Mouse (Mus musculus): Measurements from ENCODE around the gene Gm11639. TPM values are rescaled to one million over a fixed set of nuclear protein-coding genes. Genes with fewer than 3 reads are reported as not detected.

Gene Gm11639
- total and polyA plus RNA-seq, 3 experiments = 0.21 to 0.67 (median 0.32) TPM

- TF ChIP-seq MXI1 (IDR thresholded peaks at IDR 0.05; ENCODE audit: low read depth, low read length) = no peak
- TF ChIP-seq NRF1 (IDR thresholded peaks at IDR 0.05; ENCODE audit: low read depth, low read length) = no peak
- TF ChIP-seq ETS1 (conservative IDR thresholded peaks at IDR 0.05; ENCODE audit: low read depth, low read length) = no peak
- no peak for TF ChIP-seq TCF12 (IDR thresholded peaks at IDR 0.05; ENCODE audit: low read depth, low read length)
- no peak for TF ChIP-seq JUN (IDR thresholded peaks at IDR 0.05; ENCODE audit: insufficient read depth, low read depth, low read length)
- no peak for TF ChIP-seq EP300 (IDR thresholded peaks at IDR 0.05; ENCODE audit: low read length)
- TF ChIP-seq ZNF384 (IDR thresholded peaks at IDR 0.05; ENCODE audit: low read depth, low read length) = no peak
- no peak for TF ChIP-seq GABPA (IDR thresholded peaks at IDR 0.05; ENCODE audit: insufficient replicate concordance, low read depth, low read length)
- no peak for TF ChIP-seq POLR2AphosphoS2 (IDR thresholded peaks at IDR 0.05; ENCODE audit: low read depth, low read length)
- TF ChIP-seq MAX (IDR thresholded peaks at IDR 0.05; ENCODE audit: low read length) = no peak
- TF ChIP-seq CTCF (conservative IDR thresholded peaks at IDR 0.05 in 1 of 2, IDR thresholded peaks at IDR 0.05 in 1 of 2; ENCODE audit: low read depth in 2 of 2, low read length in 2 of 2) = no peak
- no peak for TF ChIP-seq MEF2A (IDR thresholded peaks at IDR 0.05; ENCODE audit: borderline replicate concordance, low read depth, low read length)
- TF ChIP-seq ELF1 (IDR thresholded peaks at IDR 0.05; ENCODE audit: low read depth, low read length) = no peak
- no peak for TF ChIP-seq UBTF (IDR thresholded peaks at IDR 0.05; ENCODE audit: low read depth, low read length)
- no peak for TF ChIP-seq MAFK (IDR thresholded peaks at IDR 0.05; ENCODE audit: insufficient replicate concordance, low read length)
- TF ChIP-seq IRF4 (IDR thresholded peaks at IDR 0.05; ENCODE audit: low read depth, low read length) = no peak
- dilution Hi-C loops (cut with MboI; ENCODE audit: extremely low pct_ligation_motif_present, extremely low pct_unique_long_range_greater_than_20kb, low sequenced_read_pairs) = no loop called here
- peaks cover 0 to 6% of the 10 kb centered on the region in 2 experiments; a peak in 1 of 4 replicates for H3K4me1 ChIP-seq (ENCODE audit: control insufficient read depth in 1 of 2, insufficient read depth in 2 of 2)
- no peaks in the 10 kb centered on the region for H3K79me2 ChIP-seq (replicated peaks; ENCODE audit: control insufficient read depth, extremely low read depth, insufficient read depth, poor library complexity, severe bottlenecking)
- H3K4me3 ChIP-seq (replicated peaks in 1 of 3; ENCODE audit: low read depth in 2 of 3, low read length in 2 of 3, poor library complexity in 1 of 3) = no peak overlapping the region
- no peak overlapping the region for H3K9ac ChIP-seq (ENCODE audit: insufficient read depth, low read depth)
- H3K27me3 ChIP-seq (replicated peaks) = peaks cover 1% of the 10 kb centered on the region
- in situ Hi-C loops (cut with MboI; ENCODE audit: low pct_ligation_motif_present, low pct_unique_long_range_greater_than_20kb, low sequenced_read_pairs) = no loop called here
- no peak overlapping the region for H3K4me2 ChIP-seq (ENCODE audit: insufficient read depth, low read depth, poor library complexity, severe bottlenecking)
- peaks cover 1% of the 10 kb centered on the region for H3K9me3 ChIP-seq (replicated peaks; ENCODE audit: low read length)
- DNase-seq (ENCODE audit: extremely low read depth) = no peak
- H3K27ac ChIP-seq (ENCODE audit: insufficient read depth, low read depth) = no peak overlapping the region
- H3K36me3 ChIP-seq (replicated peaks in 1 of 2; ENCODE audit: control insufficient read depth in 1 of 2, insufficient read depth in 1 of 2, low read length in 1 of 2) = no peaks in the 10 kb centered on the region
Observed at GRCm38 (mm10) chr11:105158047-105158446, 472.5 kb downstream of the Gm11639 start.

GRCm38 (mm10) chr11:105159673-105160360 is 474.3 kb downstream of the Gm11639 start:
- Histone ChIP-seq H3K36me3 (replicated peaks in 1 of 2; ENCODE audit: control insufficient read depth in 1 of 2, insufficient read depth in 1 of 2, low read length in 1 of 2) (no peaks in the 10 kb centered on the region), H3K79me2 (replicated peaks; ENCODE audit: control insufficient read depth, extremely low read depth, insufficient read depth, poor library complexity, severe bottlenecking) (no peaks in the 10 kb centered on the region), H3K27me3 (replicated peaks) (peaks cover 1% of the 10 kb centered on the region), H3K4me3 (replicated peaks in 1 of 3; ENCODE audit: low read depth in 2 of 3, low read length in 2 of 3, poor library complexity in 1 of 3) (no peak overlapping the region), H3K4me1 (ENCODE audit: control insufficient read depth in 1 of 2, insufficient read depth in 2 of 2) (peaks cover 0 to 6% of the 10 kb centered on the region in 2 experiments; a peak in 1 of 4 replicates), H3K9ac (ENCODE audit: insufficient read depth, low read depth) (no peak overlapping the region), H3K9me3 (replicated peaks; ENCODE audit: low read length) (peaks cover 5% of the 10 kb centered on the region), H3K4me2 (ENCODE audit: insufficient read depth, low read depth, poor library complexity, severe bottlenecking) (no peak overlapping the region), H3K27ac (ENCODE audit: insufficient read depth, low read depth) (no peak overlapping the region)
- dilution Hi-C loops (cut with MboI; ENCODE audit: extremely low pct_ligation_motif_present, extremely low pct_unique_long_range_greater_than_20kb, low sequenced_read_pairs) (no loop called here), in situ Hi-C loops (cut with MboI; ENCODE audit: low pct_ligation_motif_present, low pct_unique_long_range_greater_than_20kb, low sequenced_read_pairs) (no loop called here)
- no peak for DNase-seq (ENCODE audit: extremely low read depth)
- TF ChIP-seq MAFK (IDR thresholded peaks at IDR 0.05; ENCODE audit: insufficient replicate concordance, low read length) (no peak), MAX (IDR thresholded peaks at IDR 0.05; ENCODE audit: low read length) (no peak), EP300 (IDR thresholded peaks at IDR 0.05; ENCODE audit: low read length) (no peak), SMC3 (IDR thresholded peaks at IDR 0.05; ENCODE audit: low read depth, low read length) (no peak), ZMIZ1 (IDR thresholded peaks at IDR 0.05; ENCODE audit: low read depth, low read length) (no peak), JUND (conservative IDR thresholded peaks at IDR 0.05; ENCODE audit: low read depth, low read length) (no peak), ZNF384 (IDR thresholded peaks at IDR 0.05; ENCODE audit: low read depth, low read length) (no peak), MAZ (IDR thresholded peaks at IDR 0.05; ENCODE audit: low read depth, low read length) (no peak), ETS1 (conservative IDR thresholded peaks at IDR 0.05; ENCODE audit: low read depth, low read length) (no peak), MXI1 (IDR thresholded peaks at IDR 0.05; ENCODE audit: low read depth, low read length) (no peak), CHD2 (IDR thresholded peaks at IDR 0.05; ENCODE audit: low read length) (no peak), TCF12 (IDR thresholded peaks at IDR 0.05; ENCODE audit: low read depth, low read length) (no peak), NELFE (IDR thresholded peaks at IDR 0.05; ENCODE audit: low read depth, low read length) (no peak), POLR2AphosphoS2 (IDR thresholded peaks at IDR 0.05; ENCODE audit: low read depth, low read length) (no peak), NRF1 (IDR thresholded peaks at IDR 0.05; ENCODE audit: low read depth, low read length) (no peak), CTCF (conservative IDR thresholded peaks at IDR 0.05 in 1 of 2, IDR thresholded peaks at IDR 0.05 in 1 of 2; ENCODE audit: low read depth in 2 of 2, low read length in 2 of 2) (no peak)

Data from CH12.LX (cell line).